In genomic region chr10:19848928-19849770, GRCm38 (mm10) we compare ENCODE assay signal across 9 mouse cellular contexts. TPM values are rescaled to one million over a fixed set of nuclear protein-coding genes. Genes with fewer than 3 reads are reported as not detected.
DNase-seq lines count a peak whose midpoint lies in the region; ATAC-seq and TF ChIP-seq lines count a peak whose summit lies in the region.
"Had no signal": no experiment of that assay in that cellular context is flagged by ENCODE, and none has a peak within 500 bp of the region (broad histone marks: within the 10 kb centered on the region; RNA-seq: fewer than 3 reads in every experiment).

No protein-coding gene starts in this region.

- intact Hi-C loops in heart, postnatal 10 days (cut with DNase I): no loop called here
- intact Hi-C loops in left cerebral cortex, postnatal 14 days (cut with DNase I): no loop called here

- H3K27ac ChIP-seq in embryonic facial prominence, embryonic 14.5 days (replicated peaks; ENCODE audit: low read depth, low read length): no peak overlapping the region
- no peak overlapping the region for H3K27ac ChIP-seq in limb, embryonic 13.5 days
- no peak overlapping the region for H3K27ac ChIP-seq in stomach, embryonic 16.5 days (ENCODE audit: low read length)
- H3K27ac ChIP-seq: macrophage had no signal

- no peak for TF ChIP-seq CTCF in E14TG2a.4 (conservative IDR thresholded peaks at IDR 0.05; ENCODE audit: low read length)

- no peaks in the 10 kb centered on the region for H3K9me3 ChIP-seq in E14TG2a.4 (ENCODE audit: low read length)
- H3K9me3 ChIP-seq in embryonic facial prominence, embryonic 14.5 days (ENCODE audit: control insufficient read depth, low read length): no peaks in the 10 kb centered on the region
- H3K9me3 ChIP-seq in limb, embryonic 13.5 days: no peaks in the 10 kb centered on the region
- H3K9me3 ChIP-seq in stomach, embryonic 16.5 days (replicated peaks; ENCODE audit: control insufficient read depth, low read length): no peaks in the 10 kb centered on the region

- ATAC-seq in embryonic facial prominence, embryonic 14.5 days (ENCODE audit: low read depth): no peak; the same call in 1 of the 2 replicates
- ATAC-seq in limb, embryonic 13.5 days (ENCODE audit: low FRiP score, low read depth): peak; percentile 7; the same call in 1 of the 2 replicates
- 0 out of 2 replicates have a peak, but pooled peaks have one; percentile 20 for ATAC-seq in stomach, embryonic 16.5 days (ENCODE audit: insufficient read depth, low FRiP score)

- 7% methylated on average over 44 of the region's 44 CpGs for WGBS in embryonic facial prominence, embryonic 14.5 days
- WGBS in limb, embryonic 13.5 days: 5% methylated on average over 44 of the region's 44 CpGs
- 7% methylated on average over 44 of the region's 44 CpGs for WGBS in stomach, embryonic 16.5 days

- peaks cover 34% of the 10 kb centered on the region for H3K4me1 ChIP-seq in E14TG2a.4 (replicated peaks; ENCODE audit: low read depth, low read length)
- H3K4me1 ChIP-seq in embryonic facial prominence, embryonic 14.5 days (ENCODE audit: control insufficient read depth, insufficient read depth, low read length): peaks cover 15% of the 10 kb centered on the region
- H3K4me1 ChIP-seq in limb, embryonic 13.5 days: peaks cover 29% of the 10 kb centered on the region
- peaks cover 15% of the 10 kb centered on the region for H3K4me1 ChIP-seq in stomach, embryonic 16.5 days (ENCODE audit: control insufficient read depth, insufficient read depth, low read length)

- H3K9ac ChIP-seq in embryonic facial prominence, embryonic 14.5 days (ENCODE audit: low read depth, low read length): no peak overlapping the region
- H3K9ac ChIP-seq in limb, embryonic 13.5 days: 0 out of 2 replicates have a peak overlapping the region, but pooled peaks have one; percentile 67
- H3K9ac ChIP-seq in stomach, embryonic 16.5 days (ENCODE audit: low read length): no peak overlapping the region

- H3K27me3 ChIP-seq in E14TG2a.4 (ENCODE audit: insufficient read depth, low read length): peaks cover 79% of the 10 kb centered on the region
- H3K27me3 ChIP-seq in embryonic facial prominence, embryonic 14.5 days (replicated peaks; ENCODE audit: control insufficient read depth, insufficient read depth, low read length): peaks cover 60% of the 10 kb centered on the region
- H3K27me3 ChIP-seq in limb, embryonic 13.5 days: peaks cover 83% of the 10 kb centered on the region
- peaks cover 43% of the 10 kb centered on the region for H3K27me3 ChIP-seq in stomach, embryonic 16.5 days (ENCODE audit: control insufficient read depth, insufficient read depth, low read length)

- no peaks in the 10 kb centered on the region for H3K36me3 ChIP-seq in E14TG2a.4 (ENCODE audit: insufficient read depth, low read length)
- H3K36me3 ChIP-seq in embryonic facial prominence, embryonic 14.5 days (ENCODE audit: control insufficient read depth, insufficient read depth, low read length): no peaks in the 10 kb centered on the region
- no peaks in the 10 kb centered on the region for H3K36me3 ChIP-seq in limb, embryonic 13.5 days
- H3K36me3 ChIP-seq in stomach, embryonic 16.5 days (ENCODE audit: control insufficient read depth, insufficient read depth, low read length): no peaks in the 10 kb centered on the region

- H3K4me3 ChIP-seq in E14TG2a.4 (replicated peaks; ENCODE audit: low read length): peak overlapping the region; percentile 81
- peak overlapping the region; percentile 59 for H3K4me3 ChIP-seq in embryonic facial prominence, embryonic 14.5 days (ENCODE audit: low read depth, low read length)
- H3K4me3 ChIP-seq in limb, embryonic 13.5 days: peak overlapping the region; percentile 64
- peak overlapping the region; percentile 51 for H3K4me3 ChIP-seq in stomach, embryonic 16.5 days (replicated peaks; ENCODE audit: low read length)

- H3K4me2 ChIP-seq in embryonic facial prominence, embryonic 14.5 days (ENCODE audit: low read depth, low read length): peak overlapping the region; percentile 100
- peak overlapping the region; percentile 99 for H3K4me2 ChIP-seq in limb, embryonic 13.5 days (replicated peaks)
- H3K4me2 ChIP-seq in stomach, embryonic 16.5 days (ENCODE audit: low read depth, low read length): peak overlapping the region; percentile 99

- DNase-seq in heart, adult 11 months: peak; percentile 75
- DNase-seq in heart, postnatal 10 days: no peak
- no peak for DNase-seq in embryonic facial prominence, embryonic 14.5 days (ENCODE audit: low spot score)
- no peak for DNase-seq in left cerebral cortex, postnatal 14 days (ENCODE audit: low spot score in 2 of 2)
- DNase-seq in urinary bladder, postnatal 25 days (ENCODE audit: low spot score): no peak

RNA-seq across cellular contexts. Expression of gene Slc35d3, which starts 2.1 kb away (rescaled TPM):
- total RNA-seq in heart, postnatal 10 days (2021): not detected
- 0.87 and 1.2 TPM in 2 replicates for polyA plus RNA-seq in embryonic facial prominence, embryonic 14.5 days (2014; fragmentation: Nextera tagmentation; extraction: Ambion mirVana)
- 0.82 and 1.0 TPM in 2 replicates for polyA plus RNA-seq in limb, embryonic 13.5 days (2015; fragmentation: Nextera tagmentation; extraction: Ambion mirVana)
- 0.44 and 0.50 TPM in 2 replicates for polyA plus RNA-seq in stomach, embryonic 16.5 days (2015; fragmentation: Nextera tagmentation; extraction: Ambion mirVana)
- total RNA-seq in left cerebral cortex, postnatal 14 days (2021): 1 to 10 TPM; 1.2 to 2.4 TPM

RNA-seq across cellular contexts. Expression of gene Pex7, which starts 58.3 kb away (rescaled TPM):
- 10 to 100 TPM; 23.3 to 23.7 TPM for total RNA-seq in heart, postnatal 10 days (2021)
- polyA plus RNA-seq in embryonic facial prominence, embryonic 14.5 days (2014; fragmentation: Nextera tagmentation; extraction: Ambion mirVana): 28.6 and 29.6 TPM in 2 replicates
- polyA plus RNA-seq in limb, embryonic 13.5 days (2015; fragmentation: Nextera tagmentation; extraction: Ambion mirVana): 20.9 and 21.7 TPM in 2 replicates
- polyA plus RNA-seq in stomach, embryonic 16.5 days (2015; fragmentation: Nextera tagmentation; extraction: Ambion mirVana): 41.3 and 42.7 TPM in 2 replicates
- total RNA-seq in left cerebral cortex, postnatal 14 days (2021): 10 to 100 TPM; 26.1 to 27.4 TPM
